Mouse (Mus musculus) embryo, embryonic 11.5 days (tissue): Measurements from ENCODE around the gene Sipa1l2.
"Not testable (repeated sequence)": the region's sequence is repeated elsewhere in the genome, so short reads cannot be mapped to it uniquely, and the experiment has no call there.

Experiments
- DNase-seq: peaks from one replicate; pipeline ENCODE4 v3.0.0-alpha.2; 2012; ENCODE audit warnings: low read depth, low spot score

Gene Sipa1l2

DNA sequence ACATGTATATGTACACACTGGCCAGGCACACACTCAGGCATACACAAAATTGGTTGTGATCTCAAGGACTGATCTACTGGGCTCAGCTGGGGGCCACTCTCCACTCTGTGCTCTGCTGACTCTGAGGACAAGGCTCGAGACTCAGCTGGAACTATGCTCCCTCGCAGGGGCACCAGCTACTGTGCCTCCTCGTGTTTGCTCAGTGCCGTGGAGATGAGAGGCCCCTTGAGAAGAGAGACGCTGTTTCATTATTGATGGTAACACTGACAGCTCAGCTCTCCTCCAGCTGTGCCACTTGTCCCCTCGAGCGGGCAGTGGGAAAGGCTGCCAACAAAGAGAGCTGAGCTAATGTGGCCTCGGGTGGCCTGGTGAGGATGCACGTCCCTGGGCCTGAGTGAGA is 161.9 kb downstream of the Sipa1l2 start:
- DNase-seq = no peak

DNA sequence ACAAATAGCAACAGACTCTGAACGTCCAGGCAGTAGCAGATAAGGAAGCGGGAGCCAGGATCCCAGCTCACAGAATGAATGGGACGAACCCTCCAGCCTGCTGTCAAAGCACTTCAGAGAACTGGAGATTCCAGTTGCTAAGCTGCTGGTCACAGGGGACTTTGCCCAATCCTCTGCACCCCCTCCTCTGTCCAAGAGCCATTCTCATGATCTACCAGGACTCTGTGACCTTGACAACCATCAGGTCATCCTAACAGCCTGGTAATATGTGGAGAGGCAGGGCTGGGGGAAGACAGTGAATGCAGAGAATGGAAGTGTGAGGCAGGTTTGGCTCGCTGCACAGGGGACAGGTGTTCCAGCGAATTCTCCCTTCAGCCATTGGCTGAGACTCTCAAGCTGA is 163.2 kb downstream of the Sipa1l2 start:
- DNase-seq = no peak

DNA sequence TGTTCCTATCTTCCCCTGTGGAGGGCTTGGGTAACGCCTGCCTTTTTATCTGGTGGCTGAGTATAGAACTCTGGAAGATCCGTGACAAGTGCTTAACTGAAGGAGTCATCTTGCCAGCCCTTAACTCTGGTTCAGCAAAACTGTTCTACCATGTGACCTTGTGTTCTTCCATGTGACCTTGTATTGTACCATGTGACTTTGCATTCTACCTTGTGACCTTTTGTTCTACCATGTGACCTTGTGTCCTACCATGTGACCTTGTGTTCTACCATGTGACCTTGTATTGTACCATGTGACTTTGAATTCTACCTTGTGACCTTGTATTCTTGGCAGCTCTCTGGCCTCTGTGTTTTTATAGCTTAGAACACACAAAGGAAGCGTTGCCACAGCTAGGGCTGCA is 168.3 kb downstream of the Sipa1l2 start:
- DNase-seq = no peak

DNA sequence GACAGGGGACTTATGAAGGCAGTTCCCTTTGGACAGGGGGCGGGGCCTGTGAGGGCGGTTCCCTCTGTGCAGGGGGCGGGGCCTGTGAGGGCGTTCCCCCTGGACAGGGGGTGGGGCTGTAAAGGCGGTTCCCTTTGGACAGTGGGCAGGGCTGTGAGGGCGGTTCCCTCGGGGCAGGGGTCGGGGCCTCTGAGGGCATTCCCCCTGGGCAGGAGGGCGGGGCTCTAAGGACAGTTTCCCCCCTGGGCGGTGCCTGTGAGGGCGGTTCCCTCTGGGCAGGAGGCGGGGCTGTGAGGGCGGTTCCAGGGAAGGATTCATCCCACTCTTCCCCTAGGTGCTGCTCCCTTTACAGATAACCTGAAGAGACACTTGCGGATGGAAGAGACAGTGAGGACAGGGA is 171.6 kb downstream of the Sipa1l2 start:
- no peak for DNase-seq

DNA sequence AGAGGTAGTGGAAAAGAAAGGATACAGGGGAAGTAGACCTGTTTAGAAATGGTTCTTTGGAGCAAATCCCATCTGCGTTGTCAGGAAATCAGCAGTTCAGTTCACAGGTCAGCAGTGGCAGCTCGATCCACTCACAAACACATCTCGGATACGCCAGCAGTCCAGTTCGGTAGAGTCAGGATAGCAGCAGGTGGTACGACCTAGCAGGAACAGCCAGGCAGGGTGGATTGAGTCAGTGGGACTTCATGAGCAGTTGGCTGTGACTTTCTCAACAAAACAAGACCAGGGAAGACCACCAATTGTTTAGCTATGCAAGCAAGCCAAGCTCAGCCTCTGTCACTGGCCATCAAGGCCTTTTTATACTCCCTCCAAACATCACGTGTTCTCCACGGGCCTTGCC is 173.9 kb downstream of the Sipa1l2 start:
- DNase-seq = not testable (repeated sequence)

DNA sequence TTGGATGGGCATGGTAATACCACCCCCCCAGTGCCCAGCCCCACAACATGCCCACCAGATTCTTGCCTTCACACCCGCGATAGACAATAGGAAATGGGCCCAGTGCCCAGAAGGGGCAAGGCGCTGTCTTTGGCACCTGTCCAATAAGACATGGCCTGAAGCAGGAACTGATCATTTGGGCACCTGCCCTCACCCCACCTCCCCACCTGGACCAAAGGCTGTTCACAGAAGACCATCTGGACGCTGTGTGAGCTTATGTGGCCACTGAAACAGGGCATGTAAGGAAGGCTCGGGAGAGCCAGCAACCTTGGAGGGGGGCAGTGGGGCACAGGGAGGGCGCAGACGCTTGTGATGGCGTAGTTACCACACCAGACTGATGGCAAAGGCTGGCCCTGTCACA is 174.6 kb downstream of the Sipa1l2 start:
- DNase-seq = no peak

DNA sequence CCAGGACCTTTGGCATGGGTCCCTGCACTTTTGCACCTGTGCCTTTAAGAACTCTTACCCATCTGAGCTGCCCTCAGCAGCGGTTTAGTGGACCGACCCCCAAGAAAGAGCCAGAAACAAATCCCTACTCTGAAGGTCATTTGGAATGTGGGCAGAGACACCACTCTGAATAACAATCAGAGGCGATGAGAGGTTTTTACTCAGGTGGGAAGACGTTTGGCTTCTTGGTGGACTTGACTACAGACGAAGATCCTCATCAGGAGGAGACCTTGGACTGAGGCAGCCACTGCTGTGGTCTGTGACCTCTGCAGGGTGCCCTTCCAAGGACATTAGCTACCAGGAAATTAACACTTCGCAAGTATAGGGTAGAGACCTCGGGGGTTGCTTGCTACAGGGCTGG is 177.9 kb downstream of the Sipa1l2 start:
- no peak for DNase-seq

DNA sequence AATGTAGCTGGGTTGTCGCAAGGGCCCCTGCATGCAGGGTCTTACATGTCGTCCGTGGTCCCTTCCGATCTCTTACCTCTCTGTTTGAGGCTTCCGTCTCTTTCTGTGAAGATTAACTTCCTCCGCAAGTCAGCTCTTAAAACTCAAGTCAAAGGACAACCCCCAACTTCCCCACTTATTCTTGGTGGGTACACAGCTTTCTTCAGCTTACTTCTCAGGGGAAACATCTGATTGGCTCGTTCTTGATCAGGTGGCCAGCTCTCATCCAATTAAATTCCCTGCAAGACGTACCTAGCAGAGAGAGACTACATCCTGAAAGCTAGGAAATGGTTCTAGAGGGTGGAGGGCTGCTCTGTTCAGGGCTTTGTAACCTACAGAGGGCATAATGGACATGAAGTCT is 178.3 kb downstream of the Sipa1l2 start:
- no peak for DNase-seq

DNA sequence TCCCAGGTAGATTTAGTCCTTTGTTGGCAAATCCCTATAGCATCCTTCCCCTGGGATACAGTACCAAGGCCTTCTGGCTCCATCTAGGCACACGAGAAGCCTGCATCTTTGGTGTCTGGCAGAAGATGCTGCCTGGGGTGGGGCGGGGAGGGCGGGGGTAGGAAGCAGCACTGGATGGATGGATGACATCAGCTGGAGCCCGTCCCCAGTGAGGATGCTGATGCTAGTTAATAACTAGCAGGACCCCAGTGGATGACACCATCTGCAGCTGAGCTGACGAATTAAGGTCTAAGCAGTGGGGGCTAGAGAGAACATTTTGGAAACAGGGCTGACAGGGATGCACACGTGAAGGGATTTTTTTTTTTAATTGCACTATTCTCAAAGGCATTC is 179.1 kb downstream of the Sipa1l2 start:
- no peak for DNase-seq

DNA sequence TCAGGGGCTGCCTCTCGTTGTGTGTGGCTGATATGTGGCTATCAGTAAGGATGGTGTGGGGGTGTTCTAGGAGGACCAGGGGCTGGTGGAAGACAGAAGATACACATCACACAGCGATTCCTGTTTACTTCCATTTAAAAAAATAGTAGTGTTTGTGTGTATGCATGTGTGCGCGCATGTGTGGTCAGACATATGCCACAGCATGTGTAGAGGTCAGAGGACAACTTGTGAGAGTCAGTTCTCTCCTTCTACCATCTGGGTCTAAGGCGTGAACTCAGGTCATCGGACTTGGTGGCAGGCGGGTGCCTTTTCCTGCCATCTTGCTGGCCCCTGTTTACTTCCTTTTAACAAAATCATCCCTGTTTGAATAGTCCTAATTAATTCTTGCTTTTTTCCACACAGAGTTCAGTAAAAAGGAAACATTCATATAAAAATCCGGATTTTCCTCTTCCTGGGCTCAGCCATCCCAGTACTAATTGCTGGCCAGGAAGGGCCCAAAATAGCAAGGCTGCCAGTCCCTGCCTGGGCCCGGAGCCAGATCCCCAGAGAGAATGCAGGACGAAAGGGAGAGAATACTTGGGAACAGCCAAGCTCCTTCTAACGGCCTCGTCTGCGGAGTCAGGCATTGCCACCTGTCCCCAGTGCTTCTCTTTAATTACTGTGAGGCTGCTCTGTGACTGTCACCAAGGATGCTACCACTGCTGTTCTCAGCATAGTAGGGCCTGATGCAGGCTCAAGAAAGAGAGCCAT is 179.7 kb downstream of the Sipa1l2 start:
- DNase-seq = no peak

DNA sequence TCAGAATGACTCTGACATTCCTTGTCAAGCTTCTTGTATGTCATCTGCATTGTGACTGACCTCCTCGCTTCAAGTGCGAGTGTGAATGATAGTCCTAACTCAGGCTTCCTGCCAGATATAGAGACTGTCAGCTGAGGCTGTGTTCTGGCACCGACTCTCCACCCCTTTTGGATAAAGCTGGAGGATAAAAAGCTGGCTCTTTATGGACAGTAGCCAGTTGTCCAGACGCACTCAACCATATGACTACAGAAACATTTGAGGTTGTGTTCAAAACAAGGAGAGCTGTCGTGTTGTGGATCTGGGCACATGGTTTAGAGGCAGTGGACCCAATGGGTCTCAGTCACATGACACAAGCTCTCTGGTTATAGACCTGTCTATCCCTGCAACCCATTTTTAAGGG is 180.3 kb downstream of the Sipa1l2 start:
- no peak for DNase-seq

DNA sequence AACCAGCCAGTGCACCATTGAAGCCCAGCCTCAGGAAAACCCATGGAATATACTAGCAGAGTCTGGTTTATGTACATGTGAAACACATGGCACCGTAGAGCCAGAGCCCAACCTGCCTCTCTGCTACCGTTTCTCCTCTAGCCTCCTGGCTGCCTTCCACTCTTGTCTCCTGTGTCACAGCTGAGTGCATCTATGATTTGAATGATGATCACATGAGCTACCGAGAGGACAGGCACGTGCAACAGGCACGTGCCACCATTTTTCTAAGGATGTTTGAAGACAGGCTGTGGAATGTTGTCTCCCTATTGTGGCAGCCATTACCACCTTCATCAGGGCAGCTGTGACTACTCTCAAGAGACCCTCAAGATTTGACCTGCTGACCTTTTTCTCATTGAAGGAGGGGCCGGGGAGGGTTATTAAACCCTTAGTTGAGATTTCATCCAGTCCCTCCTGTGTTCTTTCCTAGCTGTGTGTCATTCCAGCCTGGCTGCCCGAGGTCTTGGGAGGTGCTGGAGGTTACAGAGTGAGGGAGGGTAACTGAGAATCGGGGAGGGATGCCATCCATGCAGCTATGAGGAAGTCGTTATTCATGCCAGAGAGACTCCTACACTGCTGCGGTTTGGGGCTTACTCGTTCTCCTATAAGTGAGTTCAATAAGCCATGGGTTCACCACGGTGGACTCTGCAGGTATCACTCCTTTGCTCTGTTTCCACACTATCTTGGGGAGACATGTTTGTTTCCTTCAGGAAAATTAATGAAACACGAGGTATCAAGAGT is 181.0 kb downstream of the Sipa1l2 start:
- no peak for DNase-seq

DNA sequence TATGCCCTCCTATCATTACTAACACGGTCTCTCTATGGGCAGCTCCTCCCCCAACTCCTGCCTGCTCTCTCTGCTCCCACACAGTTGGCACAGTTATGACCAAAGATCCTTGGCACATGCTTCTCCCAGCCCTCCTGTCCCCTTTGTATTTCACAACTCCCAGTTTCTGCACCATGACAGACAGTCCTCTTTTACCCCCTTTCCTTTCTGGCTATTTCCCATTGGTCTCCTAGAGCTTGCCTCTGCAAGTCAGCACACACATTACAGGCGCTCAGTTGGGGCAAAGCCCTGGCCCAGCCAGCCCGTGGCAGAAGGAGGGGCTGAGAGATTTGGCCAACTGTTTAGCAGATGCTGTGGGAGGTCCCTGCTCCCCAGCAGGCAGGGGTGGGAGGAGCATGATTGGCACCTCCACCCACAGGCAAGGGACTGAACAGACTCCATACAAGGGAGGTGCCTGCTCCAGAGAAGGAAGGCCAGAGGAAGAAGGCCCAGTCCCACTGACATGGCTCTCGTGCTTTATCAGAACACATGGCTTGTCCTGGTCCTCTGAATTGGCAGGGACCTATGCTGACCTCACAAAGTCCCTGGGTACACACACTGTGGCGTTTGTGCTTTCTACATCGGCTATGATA is 184.0 kb downstream of the Sipa1l2 start:
- DNase-seq = no peak

DNA sequence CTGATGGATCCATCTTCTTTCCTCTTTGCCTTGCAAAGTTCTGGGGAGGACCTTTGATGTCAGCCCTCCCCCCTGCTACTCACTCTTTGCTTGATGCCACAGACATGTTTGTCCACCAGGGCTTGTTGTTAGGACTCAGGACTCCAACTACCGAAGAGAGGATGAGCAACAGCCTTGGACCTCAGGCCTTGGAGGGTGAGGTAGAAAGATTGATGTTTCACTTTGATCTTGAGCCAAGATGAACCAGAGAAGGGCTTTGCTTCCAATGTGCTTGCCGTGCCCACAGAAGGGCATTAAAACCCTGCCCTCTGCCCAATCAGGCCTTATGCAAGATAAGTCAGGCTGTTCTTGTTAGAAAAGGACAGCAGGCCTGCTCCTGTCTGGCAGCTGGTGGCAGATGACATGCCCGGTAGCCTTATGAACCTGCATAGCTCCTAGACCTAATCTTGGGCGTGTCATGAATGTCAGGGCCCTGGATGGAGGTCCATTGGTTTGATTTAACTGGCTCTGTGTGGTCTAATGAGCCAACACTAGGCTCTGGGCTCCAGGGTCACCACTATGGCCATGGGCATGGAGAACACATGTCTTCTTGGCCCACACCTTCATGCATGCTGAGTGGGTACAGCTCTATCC is 184.9 kb downstream of the Sipa1l2 start:
- no peak for DNase-seq

DNA sequence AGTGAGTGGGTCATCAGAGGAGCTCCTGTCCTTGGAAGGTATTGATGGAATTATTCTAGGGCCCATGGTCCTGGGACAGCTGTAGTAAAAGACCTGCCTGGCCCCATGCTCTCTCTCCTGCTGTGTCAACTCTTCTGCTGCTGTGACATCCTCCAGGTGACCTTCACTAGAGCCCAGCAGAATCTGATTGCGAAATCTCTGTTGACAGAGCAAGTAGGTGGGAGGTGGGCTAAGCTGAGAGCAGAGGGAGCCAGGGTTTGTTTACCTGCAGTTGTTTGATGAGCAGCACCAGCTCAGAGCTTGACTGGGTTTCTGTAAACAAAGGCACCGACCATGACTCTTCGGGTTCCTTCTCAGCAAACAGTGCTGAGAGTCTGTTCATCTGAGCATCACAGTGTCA is 187.9 kb downstream of the Sipa1l2 start:
- no peak for DNase-seq

DNA sequence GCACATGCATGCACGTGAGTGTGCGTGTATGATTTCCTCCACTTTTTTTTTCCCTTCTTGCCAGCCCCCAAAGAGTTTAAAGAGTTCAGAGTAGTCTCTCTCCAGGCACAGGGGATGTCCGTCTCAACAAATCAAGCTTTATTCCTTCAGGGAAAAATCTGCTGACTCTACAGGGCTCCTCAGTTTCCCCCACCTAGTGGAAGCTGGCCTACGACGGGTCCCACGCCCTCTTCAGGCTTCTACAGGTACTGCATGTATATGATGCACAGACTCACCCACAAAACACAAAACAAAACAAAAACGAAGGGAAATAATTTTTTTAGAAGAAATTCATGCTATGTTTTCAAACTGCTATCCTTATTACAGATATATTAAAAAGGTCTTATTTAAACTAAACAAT is 189.7 kb downstream of the Sipa1l2 start:
- DNase-seq = no peak

DNA sequence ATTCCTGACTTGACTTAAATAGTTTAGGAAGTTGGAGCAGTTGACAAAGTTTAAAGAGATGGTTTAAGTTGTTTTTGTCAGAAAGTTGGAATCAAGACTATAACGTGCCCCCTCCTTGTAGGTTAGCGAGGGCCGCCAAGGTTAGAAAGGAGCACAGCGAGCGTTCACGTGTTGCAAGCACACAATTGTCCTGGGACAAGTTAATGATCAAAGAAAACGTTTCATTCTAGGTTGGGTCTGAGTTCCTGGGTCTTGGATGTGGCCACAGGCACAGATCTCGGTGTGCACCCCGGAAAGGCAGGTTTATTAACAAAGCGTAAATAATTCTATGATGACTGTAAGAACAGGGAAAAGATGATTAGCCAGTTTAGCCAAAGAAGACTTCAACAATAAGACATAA is 190.5 kb downstream of the Sipa1l2 start:
- DNase-seq = no peak

DNA sequence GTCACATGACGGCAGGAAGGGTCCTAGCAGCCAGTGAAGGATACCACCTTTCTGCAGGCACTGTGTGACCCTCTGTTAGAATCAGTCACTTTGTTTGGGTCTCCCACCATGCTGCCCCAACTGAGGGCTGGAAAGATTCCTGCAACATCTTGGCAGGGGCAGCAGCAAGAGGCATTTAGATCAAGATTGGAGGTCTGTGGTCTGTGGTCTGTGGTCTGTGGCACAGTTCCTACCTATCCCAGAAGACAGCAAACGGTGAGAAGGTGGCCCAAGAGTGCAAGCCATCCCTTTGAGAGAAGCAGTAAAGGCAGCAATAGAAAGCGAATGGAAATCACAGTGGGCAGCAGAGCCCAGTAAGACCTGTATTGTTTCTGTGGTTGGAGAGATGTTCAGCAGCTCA is 191.9 kb downstream of the Sipa1l2 start:
- DNase-seq = no peak

DNA sequence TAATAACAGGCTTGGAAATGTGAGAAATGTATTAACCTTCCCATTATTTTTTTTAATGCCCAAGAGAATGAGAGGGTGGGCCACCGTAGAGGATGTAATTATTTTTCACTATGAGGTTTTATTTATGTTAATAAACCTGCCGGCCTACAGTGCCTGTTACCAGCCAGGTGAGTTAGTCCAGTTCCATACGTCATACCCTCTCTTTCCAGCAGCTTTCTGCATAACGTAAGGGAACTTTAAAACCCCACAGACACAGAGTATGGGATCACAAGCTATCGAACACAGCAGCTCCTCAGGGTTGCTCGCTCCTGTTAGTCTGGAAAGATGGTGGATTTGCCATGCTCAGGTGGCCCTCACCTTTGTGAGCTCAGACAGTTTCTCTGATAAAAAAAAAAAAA is 193.2 kb downstream of the Sipa1l2 start:
- DNase-seq = no peak

DNA sequence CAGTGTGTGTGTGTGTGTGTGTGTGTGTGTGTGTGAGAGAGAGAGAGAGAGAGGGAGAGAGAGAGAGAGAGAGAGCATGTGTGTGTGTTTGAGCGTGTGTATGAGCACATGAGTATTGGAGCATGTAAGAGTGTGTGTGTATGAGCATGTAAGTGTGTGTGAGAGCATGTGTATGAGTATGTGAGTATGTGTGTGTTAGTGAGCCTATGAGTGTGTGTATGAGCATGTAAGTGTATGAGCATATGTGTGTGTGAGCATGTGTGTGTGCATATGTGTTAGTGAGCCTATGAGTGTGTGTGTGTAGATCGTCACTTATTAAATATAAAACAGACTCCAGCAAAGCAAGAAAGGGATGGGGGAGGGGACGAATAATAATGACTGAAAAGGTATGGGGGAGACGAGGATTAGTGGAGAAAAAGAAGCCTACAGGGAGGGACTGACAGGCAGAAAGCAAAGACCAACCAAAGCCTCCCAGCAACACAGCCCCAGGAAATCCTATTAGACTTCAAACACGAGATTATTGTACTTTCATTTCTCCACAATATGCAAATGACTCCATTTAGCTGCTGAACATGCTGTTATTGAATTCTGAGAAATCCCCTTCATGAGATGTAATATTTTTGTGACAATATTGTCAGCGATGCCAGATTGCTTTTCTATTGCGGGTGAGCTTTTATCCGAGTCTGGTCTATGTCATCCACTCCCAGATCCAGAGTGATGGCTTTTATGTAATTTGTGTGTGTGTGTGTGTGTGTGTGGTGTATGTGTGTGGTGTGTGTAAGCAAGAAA is 193.8 kb downstream of the Sipa1l2 start:
- no peak for DNase-seq

DNA sequence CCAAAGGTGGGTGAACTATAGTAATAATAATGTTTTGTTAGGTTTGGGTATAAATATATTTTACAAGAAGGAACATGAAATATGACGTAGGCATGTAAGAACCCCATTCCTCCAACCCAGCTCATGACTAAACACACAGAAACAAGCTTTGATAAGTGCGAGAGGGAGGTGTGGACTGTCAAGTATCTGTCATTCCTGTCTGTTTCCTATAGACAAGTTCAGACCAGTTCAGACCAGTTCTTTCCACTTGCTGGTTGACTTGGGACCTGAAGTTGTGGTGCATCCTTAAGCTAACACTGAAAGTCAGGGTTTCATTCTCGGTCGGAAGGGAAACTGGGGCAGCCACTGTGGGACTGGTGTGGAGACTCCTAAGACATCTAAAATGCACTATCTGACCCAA is 197.0 kb downstream of the Sipa1l2 start:
- no peak for DNase-seq
